In the genomic region with DNA sequence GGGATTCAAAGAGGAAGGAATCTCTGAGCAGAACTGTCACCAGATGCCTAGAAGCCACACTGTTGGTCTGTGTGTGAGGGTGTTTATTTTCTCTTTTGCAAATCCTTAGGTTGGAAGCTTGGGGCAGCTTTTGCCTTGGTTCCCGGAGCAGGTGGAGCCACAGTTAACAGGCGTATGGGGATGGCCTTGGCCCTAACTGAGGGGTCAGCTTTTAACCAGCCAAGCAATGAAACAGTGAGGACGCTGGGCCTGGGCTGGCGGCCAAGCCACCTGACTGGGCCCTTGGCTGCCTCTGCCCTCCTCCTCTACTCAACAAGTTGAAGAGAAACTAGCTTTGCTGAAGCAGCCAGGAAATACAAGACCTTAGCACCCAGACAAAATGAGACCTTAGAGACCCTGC, we compare ENCODE assay signal across 9 mouse cellular contexts. TPM values are rescaled to one million over a fixed set of nuclear protein-coding genes. Genes with fewer than 3 reads are reported as not detected.
DNase-seq lines count a peak whose midpoint lies in the region; ATAC-seq and TF ChIP-seq lines count a peak whose summit lies in the region.
"Had no signal": no experiment of that assay in that cellular context is flagged by ENCODE, and none has a peak within 500 bp of the region (broad histone marks: within the 10 kb centered on the region; RNA-seq: fewer than 3 reads in every experiment).

TSS of gene Klhdc7a (minus strand) at position 105 of the 400 bp plus-strand sequence.

- WGBS in embryonic facial prominence, embryonic 13.5 days = 44% methylated on average over 4 of the region's 4 CpGs
- 12% methylated on average over 4 of the region's 4 CpGs for WGBS in heart, postnatal 0 days
- WGBS in liver, embryonic 15.5 days (ENCODE audit: insufficient replicate concordance) = 58% methylated on average over 4 of the region's 4 CpGs
- WGBS in small intestine, adult 2 months = 4% methylated on average over 4 of the region's 4 CpGs

- H3K9me3 ChIP-seq in embryonic facial prominence, embryonic 13.5 days = no peaks in the 10 kb centered on the region
- H3K9me3 ChIP-seq in heart, postnatal 0 days (replicated peaks; ENCODE audit: control insufficient read depth, low read length) = no peaks in the 10 kb centered on the region
- H3K9me3 ChIP-seq in liver, embryonic 15.5 days (replicated peaks) = no peaks in the 10 kb centered on the region

- peaks cover 12% of the 10 kb centered on the region for H3K4me1 ChIP-seq in embryonic facial prominence, embryonic 13.5 days
- H3K4me1 ChIP-seq in heart, postnatal 0 days (ENCODE audit: control insufficient read depth, insufficient read depth) = no peaks in the 10 kb centered on the region; the same call in 1 of the 2 replicates
- no peaks in the 10 kb centered on the region for H3K4me1 ChIP-seq in liver, embryonic 15.5 days (replicated peaks)
- peaks cover 18% of the 10 kb centered on the region for H3K4me1 ChIP-seq in small intestine, adult 2 months (ENCODE audit: control insufficient read depth, insufficient read depth, insufficient read length, low read length)

- H3K4me3 ChIP-seq in embryonic facial prominence, embryonic 13.5 days = no peak within 1 kb of the TSS
- no peak within 1 kb of the TSS for H3K4me3 ChIP-seq in heart, postnatal 0 days (ENCODE audit: low read depth, low read length)
- peak within 1 kb of the TSS; percentile 24 for H3K4me3 ChIP-seq in liver, embryonic 15.5 days (replicated peaks)
- 0 out of 2 replicates have a peak within 1 kb of the TSS, but pooled peaks have one; percentile 1 for H3K4me3 ChIP-seq in small intestine, adult 2 months (ENCODE audit: low read depth, low read length)

- TF ChIP-seq CTCF in heart, postnatal 0 days (IDR thresholded peaks at IDR 0.05; ENCODE audit: low read depth) = no peak
- TF ChIP-seq CTCF in small intestine, adult 2 months (IDR thresholded peaks at IDR 0.05; ENCODE audit: extremely low read depth, insufficient read length, insufficient replicate concordance, low read depth, low read length) = no peak

- peaks cover 15% of the 10 kb centered on the region; the same call in 1 of the 2 replicates for H3K27me3 ChIP-seq in embryonic facial prominence, embryonic 13.5 days
- H3K27me3 ChIP-seq in heart, postnatal 0 days (ENCODE audit: control insufficient read depth, insufficient read depth, low read length) = no peaks in the 10 kb centered on the region
- H3K27me3 ChIP-seq in liver, embryonic 15.5 days = no peaks in the 10 kb centered on the region
- no peaks in the 10 kb centered on the region for H3K27me3 ChIP-seq in small intestine, adult 2 months (ENCODE audit: control insufficient read depth, insufficient read depth, low read length)

- H3K36me3 ChIP-seq in embryonic facial prominence, embryonic 13.5 days = no peaks in the 10 kb centered on the region
- H3K36me3 ChIP-seq in heart, postnatal 0 days (replicated peaks; ENCODE audit: control insufficient read depth, insufficient read depth, low read length) = no peaks in the 10 kb centered on the region
- H3K36me3 ChIP-seq in liver, embryonic 15.5 days (replicated peaks) = no peaks in the 10 kb centered on the region
- no peaks in the 10 kb centered on the region for H3K36me3 ChIP-seq in small intestine, adult 2 months (ENCODE audit: control insufficient read depth, insufficient read depth, low read length)

- H3K4me2 ChIP-seq in embryonic facial prominence, embryonic 13.5 days = no peak within 1 kb of the TSS
- H3K4me2 ChIP-seq in heart, postnatal 0 days (ENCODE audit: low read depth, low read length) = 0 out of 2 replicates have a peak within 1 kb of the TSS, but pooled peaks have one; percentile 6
- peak within 1 kb of the TSS; percentile 46 for H3K4me2 ChIP-seq in liver, embryonic 15.5 days

- 0 out of 2 replicates have a peak within 1 kb of the TSS, but pooled peaks have one; percentile 27 for H3K9ac ChIP-seq in embryonic facial prominence, embryonic 13.5 days
- no peak within 1 kb of the TSS for H3K9ac ChIP-seq in heart, postnatal 0 days (replicated peaks; ENCODE audit: low read depth, low read length)
- no peak within 1 kb of the TSS for H3K9ac ChIP-seq in liver, embryonic 15.5 days

- ATAC-seq in embryonic facial prominence, embryonic 13.5 days (ENCODE audit: insufficient number of reproducible peaks, insufficient read depth, low FRiP score, low TSS enrichment, low read depth) = no peak
- peak; percentile 89 for ATAC-seq in heart, postnatal 0 days (ENCODE audit: insufficient read depth, low read depth)
- peak; percentile 84 for ATAC-seq in liver, embryonic 15.5 days (ENCODE audit: insufficient read depth)

- no peak for TF ChIP-seq POLR2A in small intestine, adult 2 months (IDR thresholded peaks at IDR 0.05; ENCODE audit: low read depth, low read length)

- H3K27ac ChIP-seq in embryonic facial prominence, embryonic 13.5 days = no peak within 1 kb of the TSS
- H3K27ac ChIP-seq in heart, postnatal 0 days (ENCODE audit: low read depth) = peak within 1 kb of the TSS; percentile 1; the same call in 1 of the 2 replicates
- peak within 1 kb of the TSS; percentile 76 for H3K27ac ChIP-seq in liver, embryonic 15.5 days (replicated peaks)
- H3K27ac ChIP-seq in small intestine, adult 2 months (ENCODE audit: insufficient read depth, low read depth, low read length) = peak within 1 kb of the TSS; percentile 13

- DNase-seq in layer of hippocampus, adult 11-12 months (ENCODE audit: low spot score) = peak; percentile 68
- no peak for DNase-seq in layer of hippocampus, adult 9-10 months (ENCODE audit: low spot score)
- peak; percentile 41 for DNase-seq in heart, postnatal 0 days (ENCODE audit: low spot score)
- DNase-seq in kidney, postnatal 4 days = peak; percentile 83 to 90
- no peak for DNase-seq in thymus, postnatal 36 days

- TF ChIP-seq EP300 in heart, postnatal 0 days (IDR thresholded peaks at IDR 0.05; ENCODE audit: low read depth) = no peak

RNA-seq across cellular contexts. Expression of gene Klhdc7a, which starts in this region (rescaled TPM):
- polyA plus RNA-seq in embryonic facial prominence, embryonic 13.5 days (2015; fragmentation: Nextera tagmentation; extraction: Ambion mirVana) = 0.03 and 0.06 TPM in 2 replicates
- 0.08 and 0.54 TPM in 2 replicates for total RNA-seq in heart, postnatal 0 days (2014; rRNA removed; ENCODE audit: low replicate concordance)
- 0.05 and 0.07 TPM in 2 replicates for polyA plus RNA-seq in heart, postnatal 0 days (2015; fragmentation: Nextera tagmentation; extraction: Ambion mirVana)
- polyA plus RNA-seq in liver, embryonic 15.5 days (2015; fragmentation: Nextera tagmentation; extraction: Ambion mirVana) = 0.52 and 0.71 TPM in 2 replicates
- 0.25 and 0.95 TPM in 2 replicates for polyA plus RNA-seq in small intestine, adult 2 months (2012; rRNA removed)
- total RNA-seq: neutrophil, adult 5-6 weeks had no signal

Comparison
In these comparisons a context has a peak if more than half of its experiments do, and no peak if none do; other contexts are left out.
1. DNase-seq: peak in layer of hippocampus, adult 11-12 months (single experiment) and kidney, postnatal 4 days (2 of 2); none in layer of hippocampus, adult 9-10 months (single experiment) and thymus, postnatal 36 days (0 of 2).
2. Peak in DNase-seq, ATAC-seq, H3K27ac ChIP-seq and H3K4me2 ChIP-seq in heart, postnatal 0 days; RNA of the gene not detected or under 1 TPM.
3. Peak in ATAC-seq, H3K4me3 ChIP-seq, H3K27ac ChIP-seq and H3K4me2 ChIP-seq in liver, embryonic 15.5 days; RNA of the gene not detected or under 1 TPM.